Mouse (Mus musculus) hematopoietic stem cell, adult 5-6 weeks (primary cell): ENCODE results near the gene Mettl24. TPM values are rescaled to one million over a fixed set of nuclear protein-coding genes. Genes with fewer than 3 reads are reported as not detected.

ENCODE experiments used
- ATAC-seq, 2 experiments: fragments of 125-278 bp in 1 of 2; replicated peaks in 1 of 2; 2 replicates each; pipeline ENCODE4 v1.8.0; 2016 to 2017; ENCODE audit warnings: inconsistent platforms in 2 of 2, mild to moderate bottlenecking in 2 of 2, moderate number of reproducible peaks in 2 of 2, low read depth in 1 of 2, moderate TSS enrichment in 1 of 2; ENCODE audit not compliant: low FRiP score in 2 of 2, poor library complexity in 2 of 2, severe bottlenecking in 2 of 2, insufficient read depth in 1 of 2, low TSS enrichment in 1 of 2
- total RNA-seq: library from RNA; stranded (forward); fragments of 172-1452, 232-1000 nt; gene quantifications from 2 replicates; pipeline ENCODE4 v1.2.3, GENCODE M21; 2017

The Mettl24 gene
- 0.25 TPM in 1 of 2 replicates, not detected in the other for total RNA-seq

DNA sequence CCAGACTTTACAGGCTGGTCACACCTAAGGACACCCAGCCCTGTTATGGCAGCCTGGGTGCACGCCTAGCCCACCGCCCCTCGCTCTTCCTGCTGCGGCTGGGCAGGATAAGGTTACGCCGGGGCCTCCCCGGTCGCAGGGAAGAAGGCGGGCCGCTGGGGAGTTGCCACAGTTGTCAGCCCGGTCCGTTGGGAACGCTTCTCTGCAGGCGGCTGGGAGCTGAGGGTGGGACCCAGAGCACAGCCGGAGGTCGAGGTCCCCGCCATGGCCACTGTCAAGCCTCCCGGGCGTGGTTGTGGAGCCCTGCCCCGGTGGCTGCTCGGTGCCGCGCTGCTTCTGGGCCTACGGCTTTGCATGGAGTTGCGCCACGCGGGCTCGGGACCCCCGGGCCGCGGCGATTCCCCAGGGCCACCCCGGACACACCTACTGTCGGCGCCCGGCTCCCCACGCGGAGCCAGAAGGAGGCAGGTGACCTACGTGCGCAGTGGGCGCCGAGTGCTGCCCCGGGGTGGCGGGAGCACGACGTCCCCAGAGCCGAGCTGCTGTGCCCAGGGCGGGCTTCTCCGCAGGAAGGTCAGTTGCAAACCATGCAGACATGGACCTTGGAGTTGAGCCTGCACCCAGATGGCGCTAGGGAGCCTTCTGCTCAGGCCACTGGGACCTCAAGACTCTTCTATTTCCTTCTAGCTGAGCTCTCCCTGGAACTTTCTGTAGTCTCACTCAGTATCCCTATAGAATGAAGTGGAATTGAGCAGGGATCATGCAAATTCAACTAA, at the start of gene Mettl24:
Mettl24 (plus strand) TSS at position 191 of the 776 bp plus-strand sequence.
- ATAC-seq: peak; percentile 51 to 63; a peak in 3 of 4 replicates

DNA sequence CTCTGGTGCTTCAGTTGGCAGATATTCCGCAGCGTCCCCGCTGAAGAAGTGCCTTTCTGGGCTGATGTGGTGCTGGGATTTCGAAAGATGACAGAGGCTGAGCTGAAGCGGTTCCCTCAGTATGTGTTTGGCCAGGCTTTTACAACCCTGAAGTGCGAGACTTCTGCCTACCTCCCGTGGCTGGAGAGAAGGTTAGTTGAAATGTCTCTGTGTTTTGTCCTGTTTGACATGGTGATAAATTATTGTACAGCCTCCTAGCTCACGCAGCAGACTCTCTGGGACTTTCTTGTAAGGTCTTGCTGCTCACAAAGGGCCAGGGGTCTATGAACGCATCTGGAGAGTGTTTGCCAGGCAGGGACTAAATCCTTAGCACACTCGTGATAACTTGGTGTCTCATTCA, 45.8 kb upstream of the Mettl24 start:
- no peak for ATAC-seq

DNA sequence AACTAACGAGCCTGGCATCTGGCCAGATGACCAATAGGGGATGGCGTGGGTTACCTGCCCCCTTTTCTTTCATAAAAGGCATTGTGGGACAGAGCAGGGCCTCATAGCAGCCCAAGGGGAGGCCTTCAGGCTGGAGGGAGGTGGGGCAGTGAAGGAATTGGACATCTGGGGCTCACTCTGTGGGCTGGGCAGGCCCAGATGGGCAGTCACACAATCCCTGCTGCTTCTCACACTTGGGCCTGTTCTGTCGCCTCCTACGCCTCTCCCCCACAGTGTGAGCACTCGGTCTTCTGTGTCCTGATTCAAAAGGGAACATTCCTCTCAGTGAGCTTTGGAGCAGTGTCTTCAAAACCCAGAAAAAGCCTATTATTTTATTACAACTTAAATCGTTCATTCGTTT, 44.8 kb upstream of the Mettl24 start:
- no peak for ATAC-seq

DNA sequence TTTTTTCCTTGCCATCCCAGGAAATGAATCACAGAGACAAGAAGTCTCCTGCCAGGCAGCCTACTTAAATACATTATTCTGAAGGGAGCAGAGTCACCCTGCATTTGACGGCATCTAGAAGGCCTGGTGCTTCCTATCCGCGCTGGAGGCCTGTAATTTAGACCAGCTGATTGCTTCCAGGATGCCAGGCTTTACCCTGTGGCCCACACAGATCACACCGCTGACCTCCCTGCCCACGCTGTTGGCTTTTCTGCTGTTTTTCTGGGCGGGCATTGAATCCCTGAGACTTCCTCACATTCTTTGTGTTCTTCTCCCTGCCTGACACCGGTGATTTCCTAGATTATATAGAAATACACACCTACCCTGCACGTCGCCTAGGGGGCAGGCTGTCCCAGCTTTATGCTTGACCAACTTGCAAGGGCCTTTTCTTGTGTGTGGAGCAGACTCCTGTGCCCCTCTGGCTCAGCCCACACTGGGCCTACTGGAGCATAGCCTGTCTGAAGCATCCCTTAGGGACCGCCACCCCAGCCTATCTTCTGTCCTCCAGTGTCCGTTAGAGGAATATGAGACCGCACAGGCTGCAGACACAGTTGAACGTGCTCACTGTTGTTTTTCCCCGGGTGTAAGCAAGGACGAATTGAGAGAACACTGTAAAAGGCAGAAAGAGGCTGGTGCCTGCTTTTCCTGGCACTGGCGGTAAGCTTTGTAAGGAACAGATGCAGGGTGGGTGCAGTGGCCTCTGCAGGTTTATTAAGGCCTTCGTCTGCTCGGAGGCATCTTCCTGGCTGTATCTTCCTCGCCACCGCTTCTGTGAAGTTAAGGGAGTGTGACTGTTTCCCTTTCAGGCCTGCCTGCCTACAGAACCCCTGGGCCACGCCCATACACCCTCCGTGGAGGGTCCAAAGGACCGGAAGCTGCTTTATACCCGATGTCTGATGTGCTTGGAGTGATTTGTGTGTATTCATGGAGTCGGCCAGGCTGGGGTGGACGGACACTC, 44.0 kb upstream of the Mettl24 start:
- no peak for ATAC-seq

DNA sequence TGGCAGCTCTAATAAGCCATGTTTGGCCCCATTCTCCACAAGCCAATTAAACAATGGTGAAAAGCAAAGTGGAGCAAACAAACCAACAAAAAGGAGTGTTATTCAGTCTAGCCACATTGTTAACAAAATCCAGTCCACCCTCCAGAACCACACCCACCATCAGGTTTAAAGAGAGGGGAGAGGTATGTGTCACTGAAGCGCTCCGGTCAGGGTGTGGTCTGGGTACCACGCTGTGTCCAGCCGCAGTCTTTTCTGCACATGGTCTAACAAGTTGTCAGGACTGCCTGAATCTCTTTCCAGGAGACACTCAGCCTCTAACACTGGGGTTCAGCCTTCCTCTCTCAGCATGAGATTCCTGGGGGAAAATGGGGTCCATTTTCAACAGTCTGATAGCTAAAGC, 42.7 kb upstream of the Mettl24 start:
- no peak for ATAC-seq

DNA sequence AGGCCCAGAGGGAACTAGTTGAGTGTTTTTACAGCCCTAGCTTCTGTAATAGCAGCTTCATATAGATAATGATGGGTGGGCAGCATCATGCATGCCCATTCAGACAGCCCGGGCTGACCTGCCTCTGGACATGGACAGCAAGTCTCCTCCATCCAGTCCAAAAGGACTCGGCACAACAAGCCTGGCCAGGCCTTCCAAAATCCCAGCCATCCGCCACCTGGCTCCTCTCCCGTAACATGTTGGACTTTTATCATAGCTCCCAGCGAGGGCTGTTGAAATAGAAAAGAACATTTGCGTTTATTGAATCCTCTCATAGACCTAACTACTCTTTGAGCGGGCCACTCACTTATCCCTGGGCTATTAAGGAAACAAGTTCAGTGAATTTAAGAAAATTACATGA, 41.2 kb upstream of the Mettl24 start:
- no peak for ATAC-seq

DNA sequence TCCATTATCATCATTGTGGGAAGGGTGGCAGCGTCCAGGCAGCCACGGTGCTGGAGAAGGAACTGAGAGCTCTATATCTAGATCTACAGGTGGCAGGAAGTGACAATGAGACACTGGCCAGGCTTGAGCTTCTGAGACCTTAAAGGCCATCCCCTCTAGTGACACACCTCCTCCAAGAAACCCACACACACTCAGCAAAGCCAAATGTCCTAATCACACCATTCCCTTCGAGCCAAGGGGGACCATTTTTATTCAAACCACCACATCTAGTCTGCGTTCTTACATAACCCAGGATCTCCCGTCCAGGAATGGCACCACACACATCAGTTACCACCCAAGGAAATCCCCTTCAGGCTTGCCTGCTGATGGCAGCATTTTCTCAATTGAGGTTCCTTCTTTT, 40.0 kb upstream of the Mettl24 start:
- no peak for ATAC-seq

DNA sequence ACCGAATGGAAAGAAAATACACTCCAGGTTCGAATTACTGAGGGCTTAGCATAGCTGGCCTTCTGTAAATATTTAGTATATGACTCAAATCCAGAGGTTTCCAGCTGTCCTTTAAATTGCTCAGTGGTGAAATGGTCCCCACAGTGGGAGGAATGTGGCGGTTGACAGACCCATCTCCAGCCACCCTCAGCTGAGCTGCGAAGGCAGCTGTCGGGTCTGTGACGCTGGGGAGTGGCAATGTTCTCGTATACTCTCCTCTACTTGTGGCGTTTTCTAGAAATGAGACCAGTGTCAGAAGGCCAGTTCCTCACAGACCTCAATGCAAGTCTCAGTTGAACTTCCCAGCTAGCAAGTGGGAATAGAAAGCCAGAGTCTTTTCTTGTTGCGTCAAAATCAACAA, 38.6 kb upstream of the Mettl24 start:
- ATAC-seq: no peak

DNA sequence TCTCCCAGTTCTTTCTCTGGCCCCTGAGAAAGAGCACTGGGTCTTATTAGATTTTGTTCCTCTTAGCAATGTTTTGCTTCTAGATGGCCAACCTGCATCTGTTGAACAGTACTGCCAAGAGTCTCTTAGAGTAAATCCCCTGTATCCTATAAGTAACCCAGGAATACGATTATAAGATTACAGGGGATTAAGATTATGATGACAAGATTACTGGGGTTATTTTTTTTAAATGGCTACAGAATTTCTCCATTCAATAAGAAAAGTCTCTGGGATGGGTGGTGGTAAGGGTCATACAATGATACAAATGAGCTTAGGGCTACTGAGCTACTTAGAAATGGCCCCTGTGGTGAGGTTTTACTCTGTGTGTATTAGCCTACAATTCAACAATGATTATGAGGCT, 37.7 kb upstream of the Mettl24 start:
- no peak for ATAC-seq

DNA sequence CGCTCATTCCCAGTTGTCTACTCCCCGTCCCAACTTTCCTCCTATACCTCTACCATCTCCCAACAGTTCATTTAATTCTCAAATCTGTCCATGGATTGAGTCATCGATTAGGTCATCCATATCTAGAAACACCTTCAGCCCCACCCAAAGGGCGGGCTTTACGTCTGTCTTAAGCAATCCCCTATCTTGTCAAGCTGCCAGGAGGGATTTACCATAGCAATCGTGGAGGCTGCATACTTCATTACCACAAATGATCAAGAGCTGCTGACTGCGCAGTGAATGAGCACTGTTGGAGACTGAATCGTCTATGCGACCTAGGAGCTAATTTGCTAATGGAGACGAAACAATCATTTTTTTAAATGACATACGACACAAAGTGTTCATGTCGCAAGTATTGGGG, 34.3 kb upstream of the Mettl24 start:
- ATAC-seq: no peak

DNA sequence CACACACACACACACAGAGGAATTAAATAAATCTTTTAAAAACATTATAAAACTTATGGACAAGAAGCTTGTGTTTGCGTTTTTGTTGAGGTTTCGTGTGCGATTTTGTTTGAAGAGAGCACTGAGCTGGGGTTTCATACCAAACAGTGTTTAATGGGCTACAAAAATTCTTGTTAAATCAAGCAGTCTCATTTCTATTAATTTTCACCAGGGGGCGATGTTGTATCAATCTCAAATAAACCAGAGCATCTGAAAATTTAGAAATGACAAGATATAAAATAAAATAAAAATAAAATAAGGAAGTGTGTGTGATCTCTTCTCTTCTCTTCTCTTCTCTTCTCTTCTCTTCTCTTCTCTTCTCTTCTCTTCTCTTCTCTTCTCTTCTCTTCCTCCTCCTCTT, 33.4 kb upstream of the Mettl24 start:
- no peak for ATAC-seq

DNA sequence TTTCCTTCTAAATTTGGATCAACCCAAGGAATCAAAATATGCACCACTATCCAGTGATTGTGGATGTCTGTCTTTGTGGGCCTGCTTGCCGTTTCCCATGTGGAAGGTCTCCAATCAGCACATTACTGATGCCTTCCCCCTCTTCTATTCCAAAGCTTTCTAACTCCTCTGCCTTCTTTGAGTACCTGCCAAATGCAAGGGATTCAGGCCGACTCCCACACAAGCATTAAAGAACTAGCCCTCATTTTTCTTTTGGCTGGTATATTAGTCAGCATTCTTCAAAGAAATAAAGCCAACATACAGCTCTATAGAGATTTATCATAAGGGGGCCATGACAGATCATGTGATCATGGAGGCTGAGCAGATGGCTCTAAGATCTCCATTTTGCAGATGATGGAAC, 31.4 kb upstream of the Mettl24 start:
- ATAC-seq: no peak

DNA sequence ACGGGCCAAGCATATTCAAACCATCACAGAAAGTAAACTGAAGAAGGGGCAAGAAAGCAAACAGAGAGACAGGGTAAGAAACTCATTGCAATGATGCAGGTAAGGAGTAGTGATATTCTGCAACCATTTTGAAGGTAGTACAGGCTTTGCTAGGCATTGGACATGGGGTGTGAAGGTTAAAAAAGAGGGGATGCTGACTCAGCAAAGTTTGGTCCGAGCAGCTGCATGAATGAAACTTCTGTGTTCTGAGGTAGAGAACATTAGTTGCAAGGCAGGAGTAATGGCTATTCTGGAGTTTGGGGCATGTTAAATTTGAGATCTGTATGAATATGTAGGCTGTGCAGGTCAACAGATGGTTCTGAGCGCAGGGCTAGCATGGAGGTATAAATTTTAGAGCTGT, 17.8 kb upstream of the Mettl24 start:
- ATAC-seq: no peak

DNA sequence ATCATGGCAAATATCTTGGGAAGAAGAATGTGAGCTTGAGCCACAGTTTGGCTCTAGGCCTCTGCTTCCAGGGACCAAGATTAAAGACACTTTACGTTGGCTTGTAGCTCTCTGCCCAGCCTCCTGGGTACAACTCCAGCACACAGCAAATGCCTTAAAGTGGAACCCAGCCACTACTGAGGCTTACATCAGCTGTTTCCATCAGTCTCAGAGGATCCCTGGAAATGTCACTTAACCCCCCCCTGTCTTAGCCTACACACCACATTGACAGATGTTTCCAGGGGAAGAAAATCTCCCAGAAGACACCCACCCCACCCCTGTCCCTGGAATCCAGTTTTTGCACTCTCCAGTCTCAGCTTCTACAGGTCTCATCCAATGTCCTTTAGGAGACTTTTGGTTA, 16.1 kb upstream of the Mettl24 start:
- ATAC-seq: no peak

DNA sequence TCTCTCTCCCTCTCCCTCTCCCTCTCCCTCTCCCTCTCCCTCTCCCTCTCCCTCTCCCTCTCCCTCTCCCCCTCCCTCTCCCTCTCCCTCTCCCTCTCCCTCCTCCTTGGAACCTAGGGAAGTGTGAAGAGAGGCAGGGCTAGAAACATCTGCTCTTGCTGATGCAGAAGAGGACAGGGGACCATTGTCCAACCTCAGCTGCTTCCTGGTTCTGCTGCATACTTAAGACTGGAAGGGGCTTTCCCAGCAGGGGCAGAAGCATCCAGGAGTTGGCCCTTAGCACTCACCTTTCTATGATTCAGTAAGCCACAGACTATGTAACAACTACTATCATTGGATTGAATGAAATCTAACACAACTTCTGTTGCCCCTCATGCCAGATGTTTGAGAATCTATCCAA, 14.4 kb upstream of the Mettl24 start:
- no peak for ATAC-seq

DNA sequence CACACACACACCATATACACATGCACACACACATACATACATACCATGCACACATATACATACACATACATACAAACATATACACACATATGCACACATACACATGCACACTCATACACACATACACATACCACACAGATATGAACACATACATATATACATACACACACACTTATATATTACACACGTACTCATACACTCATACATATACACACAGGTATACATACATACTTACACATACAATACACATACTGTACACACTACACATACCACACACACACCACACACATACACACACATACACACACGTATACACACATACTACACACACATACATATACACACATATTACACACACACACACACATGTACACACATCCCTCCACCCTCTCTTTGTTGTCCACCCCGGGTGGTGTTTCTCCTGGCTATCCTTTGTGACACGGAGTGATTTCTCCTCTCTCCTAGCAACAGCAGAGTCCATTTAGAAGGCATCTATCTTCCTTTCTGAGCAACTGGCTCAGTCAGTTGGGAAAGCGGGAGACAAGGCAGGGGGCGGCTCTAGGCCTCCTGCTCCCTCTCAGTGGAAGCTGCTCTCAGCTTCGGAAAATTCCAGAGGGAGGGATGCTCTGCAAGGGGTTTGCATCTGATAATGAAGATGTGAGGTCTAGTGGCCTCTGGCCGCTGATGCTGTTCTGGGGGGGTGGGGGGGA, 10.3 kb upstream of the Mettl24 start:
- ATAC-seq: no peak

DNA sequence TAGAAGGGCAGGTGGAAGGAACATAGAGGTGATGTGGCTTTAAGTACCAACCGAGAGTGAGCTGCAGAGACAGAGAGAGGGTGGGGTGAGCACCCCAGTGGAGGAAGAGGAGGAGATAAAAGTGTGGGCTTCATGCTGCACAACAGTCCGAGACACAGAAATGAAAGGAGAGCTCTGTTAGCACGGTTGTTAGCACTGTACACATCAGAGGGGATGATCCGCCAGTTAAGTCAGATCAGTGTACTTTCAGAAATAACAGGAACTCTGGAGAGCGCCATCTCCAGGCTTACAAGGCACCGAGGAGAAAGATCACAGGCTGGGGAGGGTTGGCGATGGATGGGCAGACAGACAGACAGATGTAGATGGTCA, 9.8 kb upstream of the Mettl24 start:
- ATAC-seq: no peak

DNA sequence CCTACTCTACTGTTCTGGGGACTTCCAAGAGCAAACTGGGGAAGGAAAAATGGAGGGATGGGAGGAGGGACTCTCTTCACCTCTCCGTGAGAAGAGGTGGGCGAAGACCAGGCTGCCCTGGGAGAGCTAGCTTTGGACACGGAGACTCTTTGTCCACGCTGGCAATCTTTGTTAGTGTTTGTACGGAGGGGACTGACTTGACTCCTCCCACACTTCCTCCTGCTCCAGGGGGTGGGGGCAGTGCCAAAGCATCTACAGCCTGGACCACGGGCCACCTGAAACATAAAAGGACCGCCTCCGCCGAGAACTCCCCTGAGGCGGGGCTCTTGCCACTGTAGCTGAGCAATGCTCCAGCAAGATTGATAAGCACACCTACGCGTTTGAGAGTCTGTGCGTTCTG, 8.9 kb upstream of the Mettl24 start:
- 0 out of 4 replicates have a peak, but pooled peaks of 1 of the 2 experiments have one; percentile 12 for ATAC-seq
